Mouse (Mus musculus) lung, postnatal 0 days (tissue): Measurements from ENCODE around the gene Prkca.

ENCODE experiments used
- CTCF ChIP-seq: IDR thresholded peaks from 2 replicates; pipeline ENCODE4 v1.5.1; 2016; ENCODE audit warnings: antibody characterized with exemption, mild to moderate bottlenecking
- EP300 ChIP-seq: IDR thresholded peaks from 2 replicates; pipeline ENCODE4 v1.6.1; 2016; ENCODE audit warnings: antibody characterized with exemption, mild to moderate bottlenecking, control low read depth

DNA sequence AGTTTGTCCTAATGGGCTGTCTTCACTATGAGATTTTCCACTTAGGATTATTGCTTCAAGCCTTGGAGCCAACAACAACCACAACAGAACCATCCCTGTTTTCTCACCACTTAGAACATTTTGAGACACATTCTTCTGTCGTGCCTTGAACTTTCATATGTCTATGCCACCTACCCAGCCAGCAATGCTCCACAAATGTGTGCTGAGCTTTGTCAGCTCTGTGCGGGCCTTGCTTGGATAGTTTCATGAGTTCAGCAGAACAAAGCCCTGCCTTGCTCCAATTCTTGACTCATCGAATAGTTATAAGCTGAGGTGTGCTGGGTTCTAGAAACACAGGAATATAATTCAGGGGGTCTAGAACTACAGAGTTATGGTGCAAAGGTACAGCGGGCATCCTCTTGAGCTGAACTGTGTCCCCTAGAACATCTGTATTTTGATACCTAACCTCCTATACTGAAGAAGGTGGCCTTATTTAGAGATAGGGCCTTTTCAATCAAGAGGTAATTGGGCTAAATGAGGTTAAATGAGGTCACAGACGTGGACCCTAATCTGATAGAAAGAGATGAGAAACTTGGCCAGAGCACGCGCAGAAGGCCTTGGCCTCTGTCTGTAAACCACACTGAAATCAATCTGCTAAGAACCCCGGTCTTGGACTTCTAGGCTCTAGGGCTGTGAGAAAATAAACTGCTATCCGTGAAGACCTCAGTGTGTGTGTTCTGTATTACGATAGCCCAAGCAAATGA lies 96.4 kb downstream of the Prkca start:
- no peak for TF ChIP-seq CTCF
- TF ChIP-seq EP300 = no peak
